Mouse (Mus musculus) intestine, embryonic 16.5 days (tissue): Measurements from ENCODE around the gene Cdc5l. TPM values are rescaled to one million over a fixed set of nuclear protein-coding genes. Genes with fewer than 3 reads are reported as not detected.

Source experiments
- ATAC-seq: fragments of 200-750 bp; cut with Nextera tagmentation; 2 replicates; pipeline ENCODE4 v1.8.0; 2017; ENCODE audit warnings: moderate TSS enrichment, moderate library complexity
- H3K27ac ChIP-seq: fragments of 300-500 bp; sonication (generic); 2 replicates; pipeline ENCODE4 v1.5.1; 2014; ENCODE audit warnings: mild to moderate bottlenecking, low read length
- H3K27me3 ChIP-seq: fragments of 300-500 bp; sonication (generic); replicated peaks from 2 replicates; pipeline ENCODE4 v1.6.1; 2014; ENCODE audit warnings: low read length, control low read depth, mixed read lengths; ENCODE audit not compliant: control insufficient read depth, insufficient read depth
- H3K36me3 ChIP-seq: fragments of 300-500 bp; sonication (generic); 2 replicates; pipeline ENCODE4 v1.6.1; 2014; ENCODE audit warnings: low read length, control low read depth; ENCODE audit not compliant: control insufficient read depth, insufficient read depth
- H3K4me1 ChIP-seq: fragments of 300-500 bp; sonication (generic); 2 replicates; pipeline ENCODE4 v1.6.1; 2014; ENCODE audit warnings: low read length, control low read depth, mixed read lengths; ENCODE audit not compliant: control insufficient read depth, insufficient read depth
- H3K4me2 ChIP-seq: fragments of 300-500 bp; sonication (generic); 2 replicates; pipeline ENCODE4 v1.6.1; 2014; ENCODE audit warnings: low read depth, low read length, control low read depth
- H3K4me3 ChIP-seq: fragments of 300-500 bp; sonication (generic); 2 replicates; pipeline ENCODE4 v1.5.1; 2014; ENCODE audit warnings: mild to moderate bottlenecking, low read length
- H3K9ac ChIP-seq: fragments of 300-500 bp; sonication (generic); 2 replicates; pipeline ENCODE4 v1.6.1; 2014; ENCODE audit warnings: low read depth, low read length
- H3K9me3 ChIP-seq: fragments of 300-500 bp; sonication (generic); 2 replicates; pipeline ENCODE4 v1.6.1; 2016; ENCODE audit warnings: low read length, control low read depth; ENCODE audit not compliant: control insufficient read depth
- WGBS: fragments of 180-500 bp; shearing (Covaris S2); extraction: QIAGEN DNeasy Blood & Tissue Kit; methylation state at CpG from one replicate; pipeline ENCODE4 v1.1.7; 2014; 5-methylcytosine and 5-hydroxymethylcytosine counted together
- polyA plus RNA-seq: library from polyadenylated mRNA; unstranded; fragments of >200 nt; fragmentation: Nextera tagmentation; extraction: Ambion mirVana; gene quantifications from 2 replicates; pipeline ENCODE4 v1.2.1, GENCODE M21; 2015

Cdc5l gene
- polyA plus RNA-seq, result 45.8 and 51.8 TPM in 2 replicates

GRCm38 (mm10) chr17:45433419-45434261 lies at the start of gene Cdc5l:
Gene Cdc5l (minus strand): TSS chr17:45433737.
- peak within 1 kb of the TSS; percentile 76 for H3K4me3 ChIP-seq
- peak; percentile 97 for ATAC-seq
- H3K36me3 ChIP-seq, result no peaks in the 10 kb centered on the region
- H3K27me3 ChIP-seq, result no peaks in the 10 kb centered on the region
- peak within 1 kb of the TSS; percentile 94 for H3K9ac ChIP-seq
- peak within 1 kb of the TSS; percentile 98 for H3K27ac ChIP-seq
- H3K4me1 ChIP-seq, result peaks cover 13% of the 10 kb centered on the region
- peak within 1 kb of the TSS; percentile 92 for H3K4me2 ChIP-seq
- under 1% methylated on average over 73 of the region's 73 CpGs for WGBS
- no peaks in the 10 kb centered on the region for H3K9me3 ChIP-seq

GRCm38 (mm10) chr17:45480429-45480828 lies 46.9 kb upstream of the Cdc5l start:
- Histone ChIP-seq H3K9ac (no peak overlapping the region), H3K36me3 (no peaks in the 10 kb centered on the region), H3K27ac (no peak overlapping the region), H3K9me3 (no peaks in the 10 kb centered on the region), H3K27me3 (no peaks in the 10 kb centered on the region; the same call in none of the 2 replicates), H3K4me3 (no peak overlapping the region), H3K4me1 (no peaks in the 10 kb centered on the region), H3K4me2 (no peak overlapping the region)
- 22% methylated on average over 2 of the region's 2 CpGs for WGBS
- no peak for ATAC-seq

GRCm38 (mm10) chr17:45478234-45478825 lies 44.8 kb upstream of the Cdc5l start:
- H3K4me2 ChIP-seq, result no peak overlapping the region
- no peak overlapping the region for H3K4me3 ChIP-seq
- 0 out of 2 replicates have a peak, but pooled peaks have one; percentile 42 for ATAC-seq
- H3K27ac ChIP-seq, result no peak overlapping the region
- H3K36me3 ChIP-seq, result no peaks in the 10 kb centered on the region
- H3K9ac ChIP-seq, result no peak overlapping the region
- H3K9me3 ChIP-seq, result no peaks in the 10 kb centered on the region
- 13% methylated on average over 12 of the region's 12 CpGs for WGBS
- peaks cover 7% of the 10 kb centered on the region for H3K4me1 ChIP-seq
- H3K27me3 ChIP-seq, result peaks cover 11% of the 10 kb centered on the region

DNA sequence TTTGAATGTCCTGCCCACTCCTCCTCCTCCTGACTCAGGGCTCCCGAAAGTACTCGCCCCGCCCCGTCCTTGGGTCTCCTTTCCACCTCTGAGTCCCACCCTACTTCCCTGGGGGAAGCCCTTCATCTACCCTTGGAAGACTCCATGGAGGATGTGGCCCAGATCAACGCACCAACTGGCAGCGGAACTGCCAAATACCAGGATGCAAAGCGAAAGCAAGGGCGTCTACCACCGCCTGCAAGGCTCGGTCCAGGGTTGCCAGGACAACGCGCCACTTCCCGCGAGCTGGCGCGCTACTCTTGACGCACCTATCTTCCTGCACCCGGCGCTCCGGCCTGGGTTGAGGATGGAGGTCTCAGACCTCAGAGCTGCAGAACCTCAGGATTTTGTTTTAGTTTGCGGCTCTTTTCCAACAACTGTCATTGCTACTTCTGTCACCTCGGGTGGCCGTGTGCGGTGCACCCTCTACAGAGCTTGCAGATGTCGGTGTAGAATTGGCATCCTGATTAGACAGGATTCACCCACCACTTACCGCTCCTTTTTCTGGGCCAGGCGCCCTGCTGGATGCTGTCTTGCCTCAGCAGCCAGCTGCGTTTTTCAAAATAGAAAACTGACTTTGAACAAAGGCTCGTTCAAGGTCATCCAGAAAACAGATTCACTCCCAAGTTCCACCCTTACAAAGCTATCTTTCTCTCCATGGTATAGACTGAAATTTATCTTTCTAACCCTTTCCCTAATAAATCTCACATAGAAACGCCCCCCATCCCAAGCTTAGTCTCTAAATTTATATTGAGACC lies 41.3 kb upstream of the Cdc5l start, which contains the start of gene Spats1:
Spats1 (minus strand) TSS at position 747 of the 797 bp plus-strand sequence.
- H3K36me3 ChIP-seq, result no peaks in the 10 kb centered on the region
- H3K4me2 ChIP-seq, result peak within 1 kb of the TSS; percentile 70
- H3K27me3 ChIP-seq, result peaks cover 11% of the 10 kb centered on the region
- peak within 1 kb of the TSS; percentile 53; the same call in 1 of the 2 replicates for H3K9ac ChIP-seq
- peak; percentile 66 for ATAC-seq
- H3K4me3 ChIP-seq, result peak within 1 kb of the TSS; percentile 49
- H3K27ac ChIP-seq, result no peak within 1 kb of the TSS
- peaks cover 7% of the 10 kb centered on the region for H3K4me1 ChIP-seq
- WGBS, result 6% methylated on average over 30 of the region's 30 CpGs
- no peaks in the 10 kb centered on the region for H3K9me3 ChIP-seq

DNA sequence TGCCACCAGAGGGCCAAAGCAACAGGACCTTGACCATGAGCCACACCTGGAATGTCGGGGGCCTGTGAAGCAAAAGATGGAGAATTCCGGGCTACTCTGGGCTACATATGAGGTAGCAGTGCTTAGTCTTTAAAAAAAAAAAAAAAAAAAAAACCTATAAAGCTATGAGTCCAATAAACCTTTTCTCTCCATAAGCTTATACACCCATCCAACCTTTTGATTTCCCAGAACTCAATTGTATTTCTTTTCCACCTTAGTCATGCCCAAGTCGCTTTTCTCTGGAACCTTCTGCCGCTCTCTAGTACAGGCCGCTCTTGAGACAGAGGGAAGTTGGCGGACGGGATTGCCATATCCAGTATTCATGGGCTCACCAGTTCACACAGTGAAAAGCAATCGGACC lies 40.6 kb upstream of the Cdc5l start:
- ATAC-seq, result no peak
- H3K27ac ChIP-seq, result no peak overlapping the region
- H3K36me3 ChIP-seq, result no peaks in the 10 kb centered on the region
- H3K9me3 ChIP-seq, result no peaks in the 10 kb centered on the region
- WGBS, result 70% methylated on average over 8 of the region's 8 CpGs
- no peak overlapping the region for H3K9ac ChIP-seq
- H3K4me3 ChIP-seq, result peak overlapping the region; percentile 49
- no peak overlapping the region for H3K4me2 ChIP-seq
- peaks cover 11% of the 10 kb centered on the region for H3K27me3 ChIP-seq
- peaks cover 7% of the 10 kb centered on the region for H3K4me1 ChIP-seq

DNA sequence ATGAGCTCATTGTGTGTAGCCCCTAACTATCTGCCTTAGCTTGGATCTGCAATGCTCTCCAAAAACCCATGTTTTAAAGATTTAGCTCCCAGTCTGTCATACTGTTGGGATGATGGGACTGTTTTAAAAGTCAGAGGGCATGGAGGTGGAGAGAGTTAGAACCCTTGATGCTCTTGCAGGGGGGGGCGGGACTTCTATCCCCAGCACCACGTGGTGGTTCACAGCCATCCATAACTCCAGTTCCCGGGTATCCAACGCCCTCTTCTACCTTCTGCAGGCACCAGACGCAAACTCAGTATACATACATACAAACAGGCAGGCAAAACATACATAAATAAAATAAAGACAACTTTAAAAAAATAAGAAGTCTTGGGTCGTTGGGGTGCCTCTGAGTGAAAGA lies 40.1 kb upstream of the Cdc5l start:
- no peak for ATAC-seq
- Histone ChIP-seq H3K27me3 (peaks cover 11% of the 10 kb centered on the region), H3K36me3 (no peaks in the 10 kb centered on the region), H3K4me3 (no peak overlapping the region), H3K4me2 (no peak overlapping the region), H3K27ac (no peak overlapping the region), H3K9ac (no peak overlapping the region), H3K9me3 (no peaks in the 10 kb centered on the region), H3K4me1 (peaks cover 7% of the 10 kb centered on the region)
- WGBS, result 68% methylated on average over 6 of the region's 6 CpGs

GRCm38 (mm10) chr17:45470726-45471125 lies 37.2 kb upstream of the Cdc5l start:
- H3K9me3 ChIP-seq, result peaks cover 6% of the 10 kb centered on the region
- no peak overlapping the region for H3K4me3 ChIP-seq
- 79% methylated on average over 7 of the region's 7 CpGs for WGBS
- no peak for ATAC-seq
- no peaks in the 10 kb centered on the region for H3K36me3 ChIP-seq
- H3K27ac ChIP-seq, result no peak overlapping the region
- H3K4me1 ChIP-seq, result peaks cover 7% of the 10 kb centered on the region
- no peak overlapping the region for H3K9ac ChIP-seq
- no peak overlapping the region for H3K4me2 ChIP-seq
- H3K27me3 ChIP-seq, result peaks cover 11% of the 10 kb centered on the region; the same call in 1 of the 2 replicates

DNA sequence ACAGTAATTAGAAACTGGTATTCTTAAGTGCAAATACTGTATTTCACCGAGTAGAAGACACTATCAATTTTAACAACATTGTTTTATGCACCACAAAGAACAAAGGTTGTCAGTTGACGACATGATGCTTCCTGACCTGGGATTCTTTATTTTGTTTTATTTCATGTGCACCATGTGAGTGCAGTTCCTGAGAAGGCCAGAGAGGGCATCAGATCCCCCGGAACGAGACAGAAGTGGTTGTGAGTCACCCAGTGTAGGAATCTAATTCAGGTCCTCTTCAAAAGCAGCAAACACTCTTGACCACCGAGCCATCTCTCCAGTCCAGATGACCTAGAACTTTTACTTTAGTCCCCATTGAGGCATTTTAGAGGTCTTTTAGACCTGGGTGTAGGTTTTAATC lies 34.8 kb upstream of the Cdc5l start:
- 85% methylated on average over 5 of the region's 5 CpGs for WGBS

GRCm38 (mm10) chr17:45466701-45467100 lies 33.2 kb upstream of the Cdc5l start:
- no peak for ATAC-seq
- H3K4me2 ChIP-seq, result no peak overlapping the region
- WGBS, result 61% methylated on average over 2 of the region's 2 CpGs
- no peak overlapping the region for H3K4me3 ChIP-seq
- H3K9ac ChIP-seq, result no peak overlapping the region
- H3K36me3 ChIP-seq, result no peaks in the 10 kb centered on the region
- no peak overlapping the region for H3K27ac ChIP-seq
- H3K4me1 ChIP-seq, result no peaks in the 10 kb centered on the region
- no peaks in the 10 kb centered on the region for H3K27me3 ChIP-seq
- H3K9me3 ChIP-seq, result peaks cover 6% of the 10 kb centered on the region

More for the DNA sequence above, 34.8 kb upstream of the Cdc5l start:
- Histone ChIP-seq H3K4me1 (no peaks in the 10 kb centered on the region), H3K9ac (no peak overlapping the region), H3K4me2 (no peak overlapping the region), H3K27ac (no peak overlapping the region), H3K27me3 (no peaks in the 10 kb centered on the region), H3K36me3 (no peaks in the 10 kb centered on the region), H3K9me3 (peaks cover 6% of the 10 kb centered on the region), H3K4me3 (no peak overlapping the region)
- no peak for ATAC-seq
